Mouse (Mus musculus) embryonic facial prominence, embryonic 11.5 days (tissue): ENCODE data around the gene Zscan21. TPM values are rescaled to one million over a fixed set of nuclear protein-coding genes. Genes with fewer than 3 reads are reported as not detected.

Experiments used
- ATAC-seq: fragments of 200-750 bp; cut with Nextera tagmentation; replicated peaks from 2 replicates; pipeline ENCODE4 v1.8.0; 2017; ENCODE audit warnings: low read depth; ENCODE audit not compliant: insufficient number of reproducible peaks, low FRiP score, low TSS enrichment
- DNase-seq: peaks from one replicate; pipeline ENCODE4 v3.0.0-alpha.2; 2015; ENCODE audit warnings: low spot score
- H3K27ac ChIP-seq: fragments of 300-500 bp; sonication (generic); replicated peaks from 2 replicates; pipeline ENCODE4 v1.5.1; 2014; ENCODE audit warnings: mild to moderate bottlenecking, low read depth, low read length, control low read depth
- H3K27me3 ChIP-seq: fragments of 300-500 bp; sonication (generic); 2 replicates; pipeline ENCODE4 v1.6.1; 2014; ENCODE audit warnings: mild to moderate bottlenecking, low read length, moderate library complexity, mixed read lengths; ENCODE audit not compliant: control insufficient read depth, insufficient read depth
- H3K36me3 ChIP-seq: fragments of 300-500 bp; sonication (generic); replicated peaks from 2 replicates; pipeline ENCODE4 v1.6.1; 2014; ENCODE audit warnings: low read depth, mild to moderate bottlenecking, low read length, moderate library complexity, mixed read lengths; ENCODE audit not compliant: control insufficient read depth, insufficient read depth
- H3K4me1 ChIP-seq: fragments of 300-500 bp; sonication (generic); 2 replicates; pipeline ENCODE4 v1.6.1; 2014; ENCODE audit warnings: low read length, mixed read lengths; ENCODE audit not compliant: control insufficient read depth, insufficient read depth
- H3K4me2 ChIP-seq: fragments of 300-500 bp; sonication (generic); 2 replicates; pipeline ENCODE4 v1.6.1; 2014; ENCODE audit warnings: low read depth, mild to moderate bottlenecking, control low read depth, low read length, moderate library complexity
- H3K4me3 ChIP-seq: fragments of 300-500 bp; sonication (generic); 2 replicates; pipeline ENCODE4 v1.5.1; 2014; ENCODE audit warnings: low read depth, low read length, control low read depth
- H3K9ac ChIP-seq: fragments of 300-500 bp; sonication (generic); replicated peaks from 2 replicates; pipeline ENCODE4 v1.6.1; 2014; ENCODE audit warnings: mild to moderate bottlenecking, control low read depth, low read length
- H3K9me3 ChIP-seq: fragments of 300-500 bp; sonication (generic); replicated peaks from 2 replicates; pipeline ENCODE4 v1.6.1; 2016; ENCODE audit warnings: mild to moderate bottlenecking, low read length, inconsistent platforms, mixed read lengths; ENCODE audit not compliant: control insufficient read depth
- WGBS: fragments of 180-500 bp; shearing (Covaris S2); extraction: QIAGEN DNeasy Blood & Tissue Kit; methylation state at CpG from one replicate; pipeline ENCODE4 v1.1.7; 2014; 5-methylcytosine and 5-hydroxymethylcytosine counted together
- polyA plus RNA-seq: library from polyadenylated mRNA; unstranded; fragments of >200 nt; fragmentation: Nextera tagmentation; extraction: Ambion mirVana; gene quantifications from 2 replicates; pipeline ENCODE4 v1.2.1, GENCODE M21; 2014

The Zscan21 gene
- polyA plus RNA-seq, 1 experiment from 2014 or later: 97.3 TPM

DNA sequence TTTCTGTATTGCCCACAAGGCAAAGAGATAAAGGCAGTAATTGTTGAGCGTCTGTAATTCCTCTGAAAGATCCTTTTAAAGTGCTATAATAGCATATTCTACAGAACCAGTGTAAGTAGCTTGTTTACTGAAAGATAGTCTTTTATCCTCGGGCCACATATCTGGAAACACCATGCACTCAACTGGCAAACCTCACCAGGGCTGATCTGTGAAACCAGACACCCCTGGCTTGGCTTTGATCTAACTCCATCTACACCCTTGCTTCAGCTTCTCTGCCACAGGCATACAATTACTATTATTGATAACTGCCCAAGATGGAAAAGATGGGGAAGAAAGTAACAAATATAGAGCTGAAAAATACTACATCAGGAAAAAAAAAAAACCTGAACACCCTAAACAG, 32.2 kb upstream of the Zscan21 start:
- no peaks in the 10 kb centered on the region for H3K36me3 ChIP-seq
- peak overlapping the region; percentile 94; the same call in 1 of the 2 replicates for H3K4me3 ChIP-seq
- H3K9ac ChIP-seq: peak overlapping the region; percentile 99; the same call in 1 of the 2 replicates
- peak overlapping the region; percentile 13 for H3K4me2 ChIP-seq
- H3K9me3 ChIP-seq: no peaks in the 10 kb centered on the region
- no peak for ATAC-seq
- no peak for DNase-seq
- H3K4me1 ChIP-seq: no peaks in the 10 kb centered on the region
- no peaks in the 10 kb centered on the region for H3K27me3 ChIP-seq
- H3K27ac ChIP-seq: no peak overlapping the region
- 75% methylated on average over 2 of the region's 2 CpGs for WGBS

DNA sequence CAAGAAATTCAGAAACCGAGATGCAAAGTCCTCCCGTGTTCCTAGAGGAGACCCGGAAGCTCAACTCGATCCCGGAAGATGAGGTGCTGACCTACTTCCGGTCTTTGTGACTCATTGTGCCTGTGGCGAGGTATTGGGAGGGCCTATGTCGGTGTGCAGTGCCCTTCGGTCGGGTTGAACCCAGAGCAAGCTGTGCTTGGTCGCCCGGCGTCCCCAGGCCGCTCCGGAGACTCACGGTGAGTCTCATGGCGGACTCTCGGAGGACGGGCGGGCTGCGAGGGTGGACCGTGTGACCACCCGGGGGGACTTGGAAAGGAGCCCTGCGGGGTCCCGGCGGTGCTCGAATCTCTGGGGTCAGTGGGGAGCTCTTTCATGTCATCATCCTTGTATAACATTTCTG, 31.7 kb upstream of the Zscan21 start, which contains the start of gene Zkscan1:
Gene Zkscan1 (plus strand): TSS at position 89 of the 400 bp plus-strand sequence.
- Histone ChIP-seq H3K9me3 (no peaks in the 10 kb centered on the region), H3K9ac (peak within 1 kb of the TSS; percentile 99), H3K4me2 (peak within 1 kb of the TSS; percentile 64), H3K27ac (peak within 1 kb of the TSS; percentile 48), H3K27me3 (no peaks in the 10 kb centered on the region), H3K36me3 (no peaks in the 10 kb centered on the region), H3K4me3 (peak within 1 kb of the TSS; percentile 94), H3K4me1 (no peaks in the 10 kb centered on the region)
- peak; percentile 95 for DNase-seq
- 0% methylated on average over 27 of the region's 27 CpGs for whole genome bisulfite sequencing
- peak; percentile 89 for ATAC-seq

DNA sequence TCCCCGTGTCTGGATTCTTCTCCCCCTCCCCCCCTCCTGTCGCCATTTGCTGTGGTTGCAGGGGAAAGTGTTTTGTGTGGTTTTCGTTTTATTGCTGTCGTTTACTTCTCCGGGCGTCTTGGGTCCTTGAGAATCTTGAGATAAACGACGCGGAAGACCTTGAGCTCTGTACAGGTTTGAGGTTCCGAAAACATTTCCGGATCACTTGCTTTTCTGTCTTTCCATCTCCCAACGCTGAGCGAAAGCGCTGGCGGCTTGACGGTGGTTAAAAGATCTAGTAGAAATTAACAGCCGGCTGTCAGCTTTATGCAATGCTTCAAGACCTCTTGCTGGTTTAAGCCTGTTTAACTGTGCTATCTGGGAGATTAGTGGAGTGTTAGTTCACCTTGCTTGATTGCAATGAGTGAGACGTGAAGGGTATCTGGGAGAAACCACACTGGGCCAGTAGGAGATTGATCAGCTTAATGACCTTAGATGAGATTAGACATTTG, 31.2 kb upstream of the Zscan21 start:
- no peaks in the 10 kb centered on the region for H3K27me3 ChIP-seq
- H3K9ac ChIP-seq: peak overlapping the region; percentile 99
- DNase-seq (no peak), ATAC-seq (no peak)
- no peaks in the 10 kb centered on the region for H3K9me3 ChIP-seq
- peak overlapping the region; percentile 94 for H3K4me3 ChIP-seq
- H3K27ac ChIP-seq: peak overlapping the region; percentile 48
- peak overlapping the region; percentile 64 for H3K4me2 ChIP-seq
- H3K36me3 ChIP-seq: no peaks in the 10 kb centered on the region
- no peaks in the 10 kb centered on the region for H3K4me1 ChIP-seq
- under 1% methylated on average over 18 of the region's 18 CpGs for WGBS

DNA sequence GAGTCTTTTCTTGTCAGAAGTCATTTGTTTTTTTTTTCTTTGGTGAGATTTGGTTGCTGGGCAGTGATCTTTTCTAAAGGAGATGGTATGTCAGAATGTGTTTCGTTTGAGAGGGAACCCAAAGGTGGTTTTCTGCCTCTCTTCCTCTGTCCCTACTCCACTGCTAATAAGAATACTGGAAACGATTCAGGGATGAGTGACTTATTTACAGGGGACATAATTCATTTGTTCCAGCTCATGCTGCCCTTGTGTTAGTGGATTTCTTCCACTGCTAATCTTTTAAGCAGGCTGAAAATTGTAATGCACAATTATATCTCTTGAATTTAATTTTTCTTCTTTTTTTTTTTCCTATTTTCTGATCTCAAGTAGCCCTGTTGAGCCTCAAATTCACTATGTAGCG, 29.9 kb upstream of the Zscan21 start:
- Histone ChIP-seq H3K27me3 (no peaks in the 10 kb centered on the region), H3K9ac (no peak overlapping the region), H3K9me3 (no peaks in the 10 kb centered on the region), H3K36me3 (no peaks in the 10 kb centered on the region), H3K4me3 (no peak overlapping the region), H3K4me1 (no peaks in the 10 kb centered on the region), H3K27ac (no peak overlapping the region), H3K4me2 (no peak overlapping the region)
- ATAC-seq (no peak), DNase-seq (no peak)
- 86% methylated on average over 3 of the region's 3 CpGs for WGBS

DNA sequence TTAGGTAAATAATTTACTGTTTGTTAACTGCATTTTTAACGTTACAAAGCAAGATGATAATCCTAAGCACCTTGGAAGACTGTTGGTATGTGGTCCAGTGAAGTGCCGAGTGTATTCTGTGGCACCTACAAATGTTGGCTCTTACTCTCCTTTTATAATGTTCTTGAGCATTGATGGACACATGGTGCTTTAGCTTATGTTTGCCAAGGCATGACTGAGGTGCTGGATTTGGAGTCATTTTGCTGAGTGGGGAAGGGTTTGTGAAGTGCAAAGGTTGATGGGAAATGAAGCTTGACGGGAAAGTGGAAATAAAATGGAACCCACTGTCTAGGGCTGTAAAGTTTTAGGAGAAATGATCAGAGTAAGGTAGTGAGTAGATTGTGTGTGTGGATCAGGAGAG, 28.3 kb upstream of the Zscan21 start:
- Histone ChIP-seq H3K27ac (no peak overlapping the region), H3K27me3 (no peaks in the 10 kb centered on the region), H3K9ac (no peak overlapping the region), H3K4me2 (no peak overlapping the region), H3K4me1 (no peaks in the 10 kb centered on the region), H3K9me3 (no peaks in the 10 kb centered on the region), H3K4me3 (no peak overlapping the region), H3K36me3 (no peaks in the 10 kb centered on the region)
- 84% methylated on average over 3 of the region's 3 CpGs for WGBS
- no peak for ATAC-seq
- no peak for DNase-seq

- H3K27me3 ChIP-seq: no peaks in the 10 kb centered on the region
- no peak overlapping the region for H3K4me3 ChIP-seq
- DNase-seq (no peak), ATAC-seq (no peak)
- H3K4me1 ChIP-seq: no peaks in the 10 kb centered on the region
- no peaks in the 10 kb centered on the region for H3K36me3 ChIP-seq
- no peak overlapping the region for H3K4me2 ChIP-seq
- WGBS: 92% methylated on average over 6 of the region's 6 CpGs
- H3K9ac ChIP-seq: no peak overlapping the region
- no peak overlapping the region for H3K27ac ChIP-seq
- H3K9me3 ChIP-seq: no peaks in the 10 kb centered on the region
Measured at GRCm38 (mm10) chr5:138089108-138089551, 27.6 kb upstream of the Zscan21 start.

DNA sequence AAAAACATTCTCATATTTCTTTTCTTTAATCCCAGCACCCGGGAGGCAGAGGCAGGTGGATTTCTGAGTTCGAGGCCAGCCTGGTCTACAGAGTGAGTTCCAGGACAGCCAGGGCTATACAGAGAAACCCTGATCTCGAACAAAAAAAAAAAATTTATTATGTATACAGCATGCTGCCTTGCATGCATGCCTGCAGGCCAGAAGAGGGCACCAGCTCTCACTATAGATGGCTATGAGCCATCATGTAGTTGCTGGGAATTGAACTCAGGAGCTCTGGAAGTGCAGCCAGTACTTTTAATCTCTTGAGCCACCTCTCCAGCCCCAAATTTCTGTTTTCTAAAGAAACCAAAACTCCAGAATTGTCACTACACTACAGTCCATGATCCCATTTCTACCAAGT, 26.4 kb upstream of the Zscan21 start:
- H3K36me3 ChIP-seq: peaks cover 3% of the 10 kb centered on the region; the same call in 1 of the 2 replicates
- no peak overlapping the region for H3K9ac ChIP-seq
- DNase-seq (no peak), ATAC-seq (no peak)
- H3K4me2 ChIP-seq: no peak overlapping the region
- H3K27ac ChIP-seq: no peak overlapping the region
- H3K9me3 ChIP-seq: no peaks in the 10 kb centered on the region
- H3K4me3 ChIP-seq: no peak overlapping the region
- H3K4me1 ChIP-seq: no peaks in the 10 kb centered on the region
- 84% methylated on average over 3 of the region's 3 CpGs for WGBS
- H3K27me3 ChIP-seq: no peaks in the 10 kb centered on the region

GRCm38 (mm10) chr5:138090737-138091136, 26.0 kb upstream of the Zscan21 start:
- H3K9ac ChIP-seq: no peak overlapping the region
- 89% methylated on average over 5 of the region's 5 CpGs for WGBS
- ATAC-seq (no peak), DNase-seq (no peak)
- H3K4me2 ChIP-seq: no peak overlapping the region
- no peaks in the 10 kb centered on the region for H3K4me1 ChIP-seq
- no peak overlapping the region for H3K27ac ChIP-seq
- H3K27me3 ChIP-seq: no peaks in the 10 kb centered on the region
- H3K4me3 ChIP-seq: no peak overlapping the region
- H3K9me3 ChIP-seq: no peaks in the 10 kb centered on the region
- peaks cover 3% of the 10 kb centered on the region; the same call in 1 of the 2 replicates for H3K36me3 ChIP-seq
